Mouse (Mus musculus) limb, embryonic 13.5 days (tissue): Measurements from ENCODE around the gene Ndufaf2. TPM values are rescaled to one million over a fixed set of nuclear protein-coding genes. Genes with fewer than 3 reads are reported as not detected.

ENCODE experiments used
- ATAC-seq: fragments of 200-750 bp; cut with Nextera tagmentation; 2 replicates; pipeline ENCODE4 v1.8.0; 2017; ENCODE audit warnings: low read depth, moderate number of reproducible peaks, moderate TSS enrichment; ENCODE audit not compliant: low FRiP score
- H3K27ac ChIP-seq: fragments of 300-500 bp; sonication (generic); 2 replicates; pipeline ENCODE4 v1.5.1; 2015; ENCODE audit warnings: inconsistent platforms, mild to moderate bottlenecking, moderate library complexity
- H3K27me3 ChIP-seq: fragments of 300-500 bp; sonication (generic); 2 replicates; pipeline ENCODE4 v1.6.1; 2015; ENCODE audit warnings: mild to moderate bottlenecking, inconsistent platforms
- H3K36me3 ChIP-seq: fragments of 300-500 bp; sonication (generic); 2 replicates; pipeline ENCODE4 v1.6.1; 2015; ENCODE audit warnings: inconsistent platforms, mild to moderate bottlenecking, moderate library complexity
- H3K4me1 ChIP-seq: fragments of 300-500 bp; sonication (generic); 2 replicates; pipeline ENCODE4 v1.6.1; 2015; ENCODE audit warnings: inconsistent platforms
- H3K4me2 ChIP-seq: fragments of 300-500 bp; sonication (generic); replicated peaks from 2 replicates; pipeline ENCODE4 v1.6.1; 2015; ENCODE audit warnings: inconsistent platforms, mild to moderate bottlenecking, moderate library complexity
- H3K4me3 ChIP-seq: fragments of 300-500 bp; sonication (generic); 2 replicates; pipeline ENCODE4 v1.5.1; 2015; ENCODE audit warnings: moderate library complexity, mild to moderate bottlenecking, inconsistent platforms
- H3K9ac ChIP-seq: fragments of 300-500 bp; sonication (generic); 2 replicates; pipeline ENCODE4 v1.6.1; 2015; ENCODE audit warnings: mild to moderate bottlenecking, inconsistent platforms
- H3K9me3 ChIP-seq: fragments of 300-500 bp; sonication (generic); 2 replicates; pipeline ENCODE4 v1.6.1; 2016; ENCODE audit warnings: inconsistent platforms
- WGBS: fragments of 180-500 bp; shearing (Covaris S2); methylation state at CpG from one replicate; pipeline ENCODE4 v1.1.7; 2015; 5-methylcytosine and 5-hydroxymethylcytosine counted together
- polyA plus RNA-seq: library from polyadenylated mRNA; unstranded; fragments of >200 nt; fragmentation: Nextera tagmentation; extraction: Ambion mirVana; gene quantifications from 2 replicates; pipeline ENCODE4 v1.2.1, GENCODE M21; 2015

The Ndufaf2 gene
- polyA plus RNA-seq, 1 experiment from 2014 or later, result 88.5 TPM

- no peak overlapping the region for H3K4me3 ChIP-seq
- no peak overlapping the region for H3K9ac ChIP-seq
- no peaks in the 10 kb centered on the region for H3K27me3 ChIP-seq
- H3K4me1 ChIP-seq, result peaks cover 16% of the 10 kb centered on the region; the same call in 1 of the 2 replicates
- H3K36me3 ChIP-seq, result peaks cover 3% of the 10 kb centered on the region; the same call in 1 of the 2 replicates
- WGBS, result 69% methylated on average over 6 of the region's 6 CpGs
- ATAC-seq, result no peak
- H3K9me3 ChIP-seq, result no peaks in the 10 kb centered on the region
- no peak overlapping the region for H3K4me2 ChIP-seq
- H3K27ac ChIP-seq, result no peak overlapping the region
Measured at GRCm38 (mm10) chr13:108132031-108132819, 26.2 kb downstream of the Ndufaf2 start.

- Histone ChIP-seq H3K27me3 (no peaks in the 10 kb centered on the region), H3K9me3 (no peaks in the 10 kb centered on the region), H3K4me1 (peaks cover 16% of the 10 kb centered on the region; the same call in 1 of the 2 replicates), H3K4me2 (no peak overlapping the region), H3K9ac (no peak overlapping the region), H3K36me3 (peaks cover 3% of the 10 kb centered on the region; the same call in 1 of the 2 replicates), H3K27ac (no peak overlapping the region), H3K4me3 (no peak overlapping the region)
- 89% methylated on average over 5 of the region's 5 CpGs for WGBS
- no peak for ATAC-seq
Measured at GRCm38 (mm10) chr13:108130737-108131136, 27.7 kb downstream of the Ndufaf2 start.

- Histone ChIP-seq H3K9me3 (no peaks in the 10 kb centered on the region), H3K4me3 (no peak overlapping the region), H3K4me2 (no peak overlapping the region), H3K4me1 (peaks cover 18% of the 10 kb centered on the region; the same call in 1 of the 2 replicates), H3K27me3 (no peaks in the 10 kb centered on the region), H3K36me3 (no peaks in the 10 kb centered on the region), H3K27ac (no peak overlapping the region), H3K9ac (no peak overlapping the region)
- 0 out of 2 replicates have a peak, but pooled peaks have one; percentile 15 for ATAC-seq
- 57% methylated on average over 7 of the region's 7 CpGs for WGBS
Measured at GRCm38 (mm10) chr13:108129070-108129469, 29.4 kb downstream of the Ndufaf2 start.

GRCm38 (mm10) chr13:108127883-108128282, 30.5 kb downstream of the Ndufaf2 start:
- 44% methylated on average over 1 of the region's 1 CpGs for WGBS
- no peak for ATAC-seq

GRCm38 (mm10) chr13:108127130-108127529, 31.3 kb downstream of the Ndufaf2 start:
- Histone ChIP-seq H3K9ac (no peak overlapping the region), H3K4me2 (no peak overlapping the region), H3K27ac (no peak overlapping the region), H3K4me1 (peaks cover 19% of the 10 kb centered on the region), H3K36me3 (no peaks in the 10 kb centered on the region), H3K4me3 (no peak overlapping the region), H3K9me3 (no peaks in the 10 kb centered on the region), H3K27me3 (no peaks in the 10 kb centered on the region)
- ATAC-seq, result no peak
- WGBS, result 4% methylated on average over 1 of the region's 1 CpGs

More at GRCm38 (mm10) chr13:108127883-108128282, 30.5 kb downstream of the Ndufaf2 start:
- Histone ChIP-seq H3K9ac (no peak overlapping the region), H3K4me2 (no peak overlapping the region), H3K27ac (no peak overlapping the region), H3K36me3 (no peaks in the 10 kb centered on the region), H3K9me3 (no peaks in the 10 kb centered on the region), H3K4me1 (peaks cover 25% of the 10 kb centered on the region), H3K27me3 (no peaks in the 10 kb centered on the region), H3K4me3 (no peak overlapping the region)

- Histone ChIP-seq H3K9ac (no peak overlapping the region), H3K4me3 (no peak overlapping the region), H3K4me2 (no peak overlapping the region), H3K4me1 (peaks cover 17% of the 10 kb centered on the region), H3K9me3 (no peaks in the 10 kb centered on the region), H3K27me3 (no peaks in the 10 kb centered on the region), H3K36me3 (no peaks in the 10 kb centered on the region), H3K27ac (no peak overlapping the region)
- ATAC-seq, result no peak
- WGBS, result 91% methylated on average over 2 of the region's 2 CpGs
Measured at GRCm38 (mm10) chr13:108126246-108126645, 32.2 kb downstream of the Ndufaf2 start.

GRCm38 (mm10) chr13:108124096-108124495, 34.3 kb downstream of the Ndufaf2 start:
- no peak overlapping the region for H3K27ac ChIP-seq

GRCm38 (mm10) chr13:108123109-108123723, 35.2 kb downstream of the Ndufaf2 start:
- ATAC-seq, result no peak
- peaks cover 11% of the 10 kb centered on the region for H3K4me1 ChIP-seq
- WGBS, result 36% methylated on average over 15 of the region's 15 CpGs

More at GRCm38 (mm10) chr13:108124096-108124495, 34.3 kb downstream of the Ndufaf2 start:
- WGBS, result 81% methylated on average over 11 of the region's 11 CpGs
- H3K4me3 ChIP-seq, result no peak overlapping the region
- H3K9me3 ChIP-seq, result no peaks in the 10 kb centered on the region
- H3K36me3 ChIP-seq, result no peaks in the 10 kb centered on the region; the same call in 1 of the 2 replicates
- H3K4me2 ChIP-seq, result no peak overlapping the region
- ATAC-seq, result no peak
- H3K27me3 ChIP-seq, result no peaks in the 10 kb centered on the region
- peaks cover 14% of the 10 kb centered on the region for H3K4me1 ChIP-seq
- H3K9ac ChIP-seq, result no peak overlapping the region

GRCm38 (mm10) chr13:108119411-108120310, 38.8 kb downstream of the Ndufaf2 start:
- Histone ChIP-seq H3K9ac (no peak overlapping the region), H3K4me3 (no peak overlapping the region), H3K36me3 (no peaks in the 10 kb centered on the region; the same call in 1 of the 2 replicates), H3K9me3 (no peaks in the 10 kb centered on the region), H3K4me2 (no peak overlapping the region), H3K27me3 (no peaks in the 10 kb centered on the region), H3K27ac (no peak overlapping the region), H3K4me1 (peaks cover 9% of the 10 kb centered on the region)
- ATAC-seq, result no peak
- WGBS, result 87% methylated on average over 9 of the region's 9 CpGs

More at GRCm38 (mm10) chr13:108123109-108123723, 35.2 kb downstream of the Ndufaf2 start:
- Histone ChIP-seq H3K27ac (no peak overlapping the region), H3K4me3 (no peak overlapping the region), H3K27me3 (no peaks in the 10 kb centered on the region), H3K4me2 (peak overlapping the region; percentile 25; the same call in 1 of the 2 replicates), H3K9me3 (no peaks in the 10 kb centered on the region), H3K36me3 (no peaks in the 10 kb centered on the region; the same call in 1 of the 2 replicates), H3K9ac (no peak overlapping the region)

- peaks cover 3% of the 10 kb centered on the region for H3K4me1 ChIP-seq
- no peak for ATAC-seq
- H3K9me3 ChIP-seq, result no peaks in the 10 kb centered on the region
- no peak overlapping the region for H3K9ac ChIP-seq
- H3K4me2 ChIP-seq, result no peak overlapping the region
- no peaks in the 10 kb centered on the region; the same call in 1 of the 2 replicates for H3K36me3 ChIP-seq
- H3K27ac ChIP-seq, result no peak overlapping the region
- WGBS, result 61% methylated on average over 1 of the region's 1 CpGs
- H3K4me3 ChIP-seq, result no peak overlapping the region
- no peaks in the 10 kb centered on the region for H3K27me3 ChIP-seq
Measured at GRCm38 (mm10) chr13:108118188-108118587, 40.2 kb downstream of the Ndufaf2 start.

- H3K27ac ChIP-seq, result no peak overlapping the region
- no peak overlapping the region for H3K9ac ChIP-seq
- no peak overlapping the region for H3K4me2 ChIP-seq
- H3K9me3 ChIP-seq, result no peaks in the 10 kb centered on the region
- no peaks in the 10 kb centered on the region for H3K4me1 ChIP-seq
- no peaks in the 10 kb centered on the region; the same call in 1 of the 2 replicates for H3K36me3 ChIP-seq
- no peaks in the 10 kb centered on the region for H3K27me3 ChIP-seq
- no peak overlapping the region for H3K4me3 ChIP-seq
- no peak for ATAC-seq
Measured at GRCm38 (mm10) chr13:108117654-108118053, 40.8 kb downstream of the Ndufaf2 start.
